Mouse (Mus musculus) heart, embryonic 16.5 days (tissue): ENCODE results near the gene Sbno1. TPM values are rescaled to one million over a fixed set of nuclear protein-coding genes. Genes with fewer than 3 reads are reported as not detected.
A peak's percentile ranks its signal among the peaks of the same experiment; 100 is the strongest.
"Not testable (repeated sequence)": the region's sequence is repeated elsewhere in the genome, so short reads cannot be mapped to it uniquely, and the experiment has no call there.

Source experiments
- ATAC-seq: fragments of 200-750 bp; cut with Nextera tagmentation; replicated peaks from 2 replicates; pipeline ENCODE4 v1.8.0; 2017; ENCODE audit warnings: moderate number of reproducible peaks; ENCODE audit not compliant: insufficient read depth, low FRiP score; ENCODE audit errors: extremely low read depth
- H3K27ac ChIP-seq: fragments of 300-500 bp; sonication (generic); 2 replicates; pipeline ENCODE4 v1.5.1; 2014; ENCODE audit warnings: mild to moderate bottlenecking, low read length, control low read depth, moderate library complexity
- H3K27me3 ChIP-seq: fragments of 300-500 bp; sonication (generic); 2 replicates; pipeline ENCODE4 v1.6.1; 2014; ENCODE audit warnings: low read length, mixed read lengths; ENCODE audit not compliant: control insufficient read depth, insufficient read depth
- H3K36me3 ChIP-seq: fragments of 300-500 bp; sonication (generic); 2 replicates; pipeline ENCODE4 v1.6.1; 2014; ENCODE audit not compliant: control insufficient read depth, insufficient read depth
- H3K4me1 ChIP-seq: fragments of 300-500 bp; sonication (generic); 2 replicates; pipeline ENCODE4 v1.6.1; 2014; ENCODE audit warnings: low read length, mixed read lengths; ENCODE audit not compliant: control insufficient read depth, insufficient read depth
- H3K4me2 ChIP-seq: fragments of 300-500 bp; sonication (generic); 2 replicates; pipeline ENCODE4 v1.6.1; 2014; ENCODE audit warnings: low read depth, mild to moderate bottlenecking, control low read depth, low read length
- H3K4me3 ChIP-seq: fragments of 300-500 bp; sonication (generic); 2 replicates; pipeline ENCODE4 v1.5.1; 2014; ENCODE audit warnings: mild to moderate bottlenecking, control low read depth, low read length
- H3K9ac ChIP-seq: fragments of 300-500 bp; sonication (generic); 2 replicates; pipeline ENCODE4 v1.6.1; 2014; ENCODE audit warnings: low read length, control low read depth
- H3K9me3 ChIP-seq: fragments of 300-500 bp; sonication (generic); replicated peaks from 2 replicates; pipeline ENCODE4 v1.6.1; 2016; ENCODE audit warnings: low read length; ENCODE audit not compliant: control insufficient read depth
- WGBS: fragments of 180-500 bp; shearing (Covaris S2); extraction: QIAGEN DNeasy Blood & Tissue Kit; methylation state at CpG from one replicate; pipeline ENCODE4 v1.1.7; 2014; 5-methylcytosine and 5-hydroxymethylcytosine counted together
- polyA plus RNA-seq: library from polyadenylated mRNA; unstranded; fragments of >200 nt; fragmentation: Nextera tagmentation; extraction: Ambion mirVana; gene quantifications from 2 replicates; pipeline ENCODE4 v1.2.1, GENCODE M21; 2015

Sbno1 gene
- 57.9 and 61.1 TPM in 2 replicates for polyA plus RNA-seq

DNA sequence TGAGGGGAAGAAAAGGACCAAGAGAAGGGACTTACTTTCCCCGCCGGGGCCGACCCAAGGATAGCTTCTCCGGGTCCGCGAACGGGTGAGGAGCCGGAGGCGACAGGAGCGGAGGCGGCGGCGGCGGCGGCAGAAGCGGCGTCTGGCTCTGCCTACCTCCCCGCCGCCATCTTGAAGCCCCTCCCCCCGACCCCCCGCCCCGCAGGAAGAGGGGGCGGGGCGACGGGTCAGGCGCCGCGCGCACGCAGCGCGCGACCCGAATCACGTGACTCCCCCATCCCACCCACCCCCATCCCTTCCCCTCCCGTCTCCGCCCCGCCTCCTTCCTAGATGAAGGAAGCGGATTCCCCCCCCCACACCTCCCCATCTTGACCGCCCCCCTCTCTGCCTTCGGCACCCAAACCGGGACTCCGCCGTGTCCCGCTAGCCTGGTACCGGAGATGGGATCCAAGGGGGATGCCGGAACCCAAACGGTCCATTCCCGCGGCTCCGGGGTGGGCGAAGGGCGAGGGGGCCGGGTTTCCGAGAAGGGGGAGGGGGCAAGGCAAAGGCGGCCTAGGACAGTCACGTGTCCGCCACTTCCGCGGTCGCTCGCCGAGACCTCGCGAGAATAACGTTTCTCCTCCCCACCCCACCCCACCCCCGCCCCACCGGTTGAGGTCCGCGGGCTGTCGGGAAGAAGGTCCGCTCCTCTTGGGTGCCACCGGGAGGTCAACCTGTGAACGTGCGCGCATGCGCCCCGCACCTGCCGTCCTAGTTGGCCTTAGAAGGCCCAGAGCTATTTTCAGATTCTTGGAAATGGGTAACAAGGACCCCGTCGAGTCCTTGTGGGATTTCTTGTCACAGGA is at the start of gene Sbno1:
Gene Sbno1, minus strand, starts transcription at position 590 of the 848 bp plus-strand sequence.
- peak within 1 kb of the TSS; percentile 94 for H3K27ac ChIP-seq
- peak within 1 kb of the TSS; percentile 92 for H3K9ac ChIP-seq
- H3K4me2 ChIP-seq, result peak within 1 kb of the TSS; percentile 91
- H3K36me3 ChIP-seq, result no peaks in the 10 kb centered on the region
- no peaks in the 10 kb centered on the region for H3K27me3 ChIP-seq
- no peaks in the 10 kb centered on the region for H3K9me3 ChIP-seq
- H3K4me3 ChIP-seq, result peak within 1 kb of the TSS; percentile 88
- peaks cover 8% of the 10 kb centered on the region for H3K4me1 ChIP-seq
- WGBS, result under 1% methylated on average over 70 of the region's 81 CpGs
- ATAC-seq, result peak; percentile 94

DNA sequence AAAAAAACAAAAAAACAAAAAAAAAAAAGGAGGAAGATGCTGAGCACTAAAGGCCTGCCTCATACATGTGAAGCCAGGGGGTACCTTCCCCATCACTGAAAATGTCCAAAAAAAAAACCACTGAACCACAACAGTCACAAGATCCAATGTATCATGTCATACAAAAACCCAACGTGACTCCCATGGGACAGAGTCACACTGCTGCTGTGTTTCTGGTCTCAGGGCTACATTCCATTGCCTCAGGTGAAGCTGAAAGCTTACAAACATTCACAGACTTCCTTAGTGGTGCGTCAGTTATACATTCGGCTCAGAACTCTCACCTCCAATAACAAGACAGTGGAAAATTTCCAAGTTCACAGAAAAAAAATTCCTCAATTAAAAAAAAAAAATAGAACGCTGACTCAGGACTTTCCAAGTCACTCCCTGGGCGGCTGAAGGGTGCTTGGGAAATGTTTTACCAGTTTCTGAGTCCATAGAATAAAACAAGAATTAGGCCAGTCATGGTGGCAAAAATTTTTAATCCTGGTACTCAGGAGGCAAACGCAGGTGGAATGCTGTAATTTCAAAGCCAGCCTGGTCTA is 44.9 kb upstream of the Sbno1 start:
- no peaks in the 10 kb centered on the region for H3K27me3 ChIP-seq
- H3K27ac ChIP-seq, result no peak overlapping the region
- H3K4me3 ChIP-seq, result no peak overlapping the region
- no peaks in the 10 kb centered on the region for H3K9me3 ChIP-seq
- no peak overlapping the region for H3K9ac ChIP-seq
- H3K36me3 ChIP-seq, result peaks cover 13% of the 10 kb centered on the region
- H3K4me2 ChIP-seq, result no peak overlapping the region
- ATAC-seq, result no peak
- H3K4me1 ChIP-seq, result no peaks in the 10 kb centered on the region; the same call in none of the 2 replicates
- WGBS, result 78% methylated on average over 6 of the region's 6 CpGs

DNA sequence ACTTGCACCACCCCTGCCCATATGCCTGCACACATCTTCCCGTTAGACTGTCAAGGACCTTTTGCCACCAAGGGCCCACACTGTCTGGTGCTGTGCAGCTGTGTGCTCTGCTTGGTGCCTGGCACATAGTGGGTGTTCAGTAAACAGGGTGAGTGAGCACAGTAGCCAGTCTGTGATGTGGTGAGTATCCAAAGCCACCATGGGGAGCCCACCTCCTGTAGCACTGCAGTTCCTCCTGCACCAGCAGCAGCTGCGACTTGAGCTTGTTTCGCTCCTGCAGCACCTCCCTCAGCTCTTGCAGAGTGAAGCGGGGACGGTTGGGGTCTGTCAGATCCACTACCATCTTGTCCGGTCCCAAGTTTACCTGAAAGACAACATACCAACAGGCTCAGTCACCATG is 43.7 kb upstream of the Sbno1 start:
- Histone ChIP-seq H3K27me3 (no peaks in the 10 kb centered on the region), H3K4me2 (no peak overlapping the region), H3K9me3 (no peaks in the 10 kb centered on the region), H3K27ac (no peak overlapping the region), H3K4me1 (no peaks in the 10 kb centered on the region), H3K4me3 (no peak overlapping the region), H3K36me3 (peaks cover 13% of the 10 kb centered on the region), H3K9ac (no peak overlapping the region)
- no peak for ATAC-seq
- 88% methylated on average over 6 of the region's 6 CpGs for WGBS

DNA sequence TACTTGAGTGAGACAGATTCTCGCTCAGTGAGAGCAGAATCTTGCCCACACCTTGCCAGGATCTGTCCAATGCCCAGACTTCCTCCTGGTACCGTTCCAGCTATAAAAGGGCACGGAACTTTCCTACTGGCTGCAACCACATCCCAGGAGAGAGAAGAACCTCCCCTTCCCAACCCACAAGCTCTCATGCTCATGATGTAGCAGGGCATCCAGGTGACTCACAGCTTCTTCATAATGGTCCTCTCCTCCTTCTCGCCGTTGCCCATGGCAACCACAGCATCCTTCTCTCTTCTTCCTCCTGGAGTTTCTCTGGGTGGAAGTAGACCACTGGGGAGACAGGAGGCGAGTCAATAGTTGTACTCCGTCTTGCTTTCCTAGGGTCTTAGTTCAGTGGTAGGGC is 42.6 kb upstream of the Sbno1 start:
- no peak overlapping the region for H3K27ac ChIP-seq
- H3K4me3 ChIP-seq, result no peak overlapping the region
- 86% methylated on average over 7 of the region's 7 CpGs for WGBS
- ATAC-seq, result no peak
- no peak overlapping the region for H3K4me2 ChIP-seq
- H3K4me1 ChIP-seq, result no peaks in the 10 kb centered on the region
- no peaks in the 10 kb centered on the region for H3K9me3 ChIP-seq
- H3K36me3 ChIP-seq, result peaks cover 14% of the 10 kb centered on the region
- no peaks in the 10 kb centered on the region for H3K27me3 ChIP-seq
- H3K9ac ChIP-seq, result no peak overlapping the region

DNA sequence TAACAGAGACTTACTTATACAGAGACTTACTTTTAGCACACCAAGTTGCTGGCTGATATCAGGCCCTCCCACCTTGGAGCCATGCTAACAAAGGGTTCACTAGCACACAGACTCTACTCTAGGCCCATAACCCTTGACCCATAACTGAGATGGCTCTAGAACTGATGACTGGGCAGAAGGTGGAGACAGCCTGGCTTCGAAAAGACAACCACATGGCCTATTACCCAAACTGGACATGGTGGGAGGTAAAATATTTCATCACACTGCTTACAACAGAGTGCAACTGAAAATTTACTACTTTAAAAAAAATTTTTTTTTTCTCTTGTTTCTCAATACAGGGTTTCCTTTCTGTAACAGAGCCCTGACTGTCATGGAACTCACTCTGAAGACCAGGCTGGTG is 42.0 kb upstream of the Sbno1 start:
- no peak overlapping the region for H3K27ac ChIP-seq
- H3K9me3 ChIP-seq, result no peaks in the 10 kb centered on the region
- WGBS, result 83% methylated on average over 1 of the region's 1 CpGs
- no peak overlapping the region for H3K4me2 ChIP-seq
- H3K4me1 ChIP-seq, result no peaks in the 10 kb centered on the region
- H3K4me3 ChIP-seq, result no peak overlapping the region
- H3K9ac ChIP-seq, result no peak overlapping the region
- no peak for ATAC-seq
- no peaks in the 10 kb centered on the region for H3K27me3 ChIP-seq
- H3K36me3 ChIP-seq, result peaks cover 19% of the 10 kb centered on the region

DNA sequence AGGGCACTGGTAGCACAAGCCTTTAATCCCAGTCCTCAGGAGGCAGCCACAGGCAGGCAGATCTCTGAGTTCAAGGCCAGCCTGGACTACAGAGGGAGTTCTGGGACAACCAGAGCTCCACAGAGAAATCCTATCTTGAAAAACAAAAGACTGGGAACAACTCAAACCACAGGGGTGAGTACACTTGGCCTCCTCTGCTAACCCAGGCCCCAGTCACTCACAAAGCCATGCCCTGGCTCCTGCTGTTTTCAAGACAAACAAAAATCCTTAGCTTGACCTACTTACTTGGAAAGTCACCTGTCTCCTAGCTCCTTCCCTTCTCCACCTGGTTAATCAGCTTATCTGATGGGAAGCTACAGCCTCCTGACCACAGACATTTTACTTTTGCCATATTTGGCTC is 39.1 kb upstream of the Sbno1 start:
- no peaks in the 10 kb centered on the region for H3K4me1 ChIP-seq
- no peaks in the 10 kb centered on the region for H3K27me3 ChIP-seq
- no peak overlapping the region for H3K4me2 ChIP-seq
- no peak overlapping the region for H3K27ac ChIP-seq
- peaks cover 35% of the 10 kb centered on the region for H3K36me3 ChIP-seq
- no peaks in the 10 kb centered on the region for H3K9me3 ChIP-seq
- ATAC-seq, result no peak
- no peak overlapping the region for H3K4me3 ChIP-seq
- no peak overlapping the region for H3K9ac ChIP-seq

DNA sequence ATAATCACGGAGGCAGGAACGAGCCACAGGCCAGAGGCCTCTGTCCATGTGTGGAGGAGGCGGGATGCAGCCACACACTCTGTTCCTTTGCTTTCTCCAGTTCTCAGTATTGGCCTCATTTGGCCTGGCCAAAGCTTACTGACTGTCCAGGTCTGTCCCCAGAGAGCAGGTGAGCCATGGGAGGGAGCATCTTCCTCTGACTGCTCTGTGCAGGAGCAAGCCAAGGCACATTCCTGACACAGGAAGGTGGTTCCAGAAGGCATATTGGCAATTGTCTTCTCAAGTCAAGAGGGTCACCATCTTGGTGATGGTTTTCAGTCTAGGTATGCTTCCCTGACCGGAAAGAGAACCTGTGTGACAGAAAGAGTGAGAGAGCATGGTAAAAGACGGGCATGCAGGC is 37.7 kb upstream of the Sbno1 start:
- no peak for ATAC-seq
- no peak overlapping the region for H3K4me3 ChIP-seq

DNA sequence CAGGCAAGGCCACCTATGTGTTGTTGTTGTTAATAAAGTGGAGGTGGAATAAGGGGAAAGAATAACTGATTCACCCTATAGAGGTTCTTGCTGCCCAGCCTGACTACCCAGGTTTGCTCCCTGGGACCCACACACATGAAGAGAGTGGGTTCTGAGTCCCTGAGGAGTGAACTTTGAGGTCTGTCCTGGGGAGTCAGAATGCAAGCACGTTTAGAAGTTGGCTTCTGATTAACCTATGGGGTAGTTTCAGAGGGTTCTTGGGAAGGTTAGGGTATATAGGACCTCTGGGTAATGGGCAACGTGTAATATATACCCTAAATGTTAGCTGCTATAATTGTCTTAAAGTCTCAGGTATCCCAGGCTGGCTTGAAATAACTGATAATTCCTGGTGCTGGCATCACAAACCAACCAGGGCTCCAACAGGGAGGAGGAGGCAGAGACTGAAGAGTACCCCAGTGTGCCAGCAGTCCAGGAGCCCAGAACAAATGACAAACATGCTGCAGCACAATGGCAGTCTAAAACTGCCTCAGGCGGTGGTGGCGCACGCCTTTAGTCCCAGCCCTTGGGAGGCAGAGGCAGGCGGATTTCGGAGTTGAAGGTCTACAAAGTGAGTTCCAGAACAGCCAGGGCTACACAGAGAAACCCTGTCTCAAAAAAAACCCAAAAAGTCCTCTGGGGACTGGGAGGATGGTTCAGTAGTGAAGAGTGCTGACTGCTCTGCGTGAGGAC is 36.7 kb upstream of the Sbno1 start:
- H3K36me3 ChIP-seq, result peaks cover 47% of the 10 kb centered on the region
- no peaks in the 10 kb centered on the region for H3K27me3 ChIP-seq
- H3K9ac ChIP-seq, result no peak overlapping the region
- H3K4me2 ChIP-seq, result no peak overlapping the region
- ATAC-seq, result no peak
- H3K4me3 ChIP-seq, result no peak overlapping the region
- 88% methylated on average over 8 of the region's 8 CpGs for WGBS
- no peaks in the 10 kb centered on the region for H3K4me1 ChIP-seq
- H3K27ac ChIP-seq, result no peak overlapping the region
- H3K9me3 ChIP-seq, result no peaks in the 10 kb centered on the region

More for the DNA sequence above, 37.7 kb upstream of the Sbno1 start:
- Histone ChIP-seq H3K4me1 (no peaks in the 10 kb centered on the region), H3K9ac (no peak overlapping the region), H3K36me3 (peaks cover 43% of the 10 kb centered on the region), H3K4me2 (no peak overlapping the region), H3K9me3 (no peaks in the 10 kb centered on the region), H3K27me3 (no peaks in the 10 kb centered on the region), H3K27ac (no peak overlapping the region)
- 75% methylated on average over 5 of the region's 5 CpGs for WGBS

DNA sequence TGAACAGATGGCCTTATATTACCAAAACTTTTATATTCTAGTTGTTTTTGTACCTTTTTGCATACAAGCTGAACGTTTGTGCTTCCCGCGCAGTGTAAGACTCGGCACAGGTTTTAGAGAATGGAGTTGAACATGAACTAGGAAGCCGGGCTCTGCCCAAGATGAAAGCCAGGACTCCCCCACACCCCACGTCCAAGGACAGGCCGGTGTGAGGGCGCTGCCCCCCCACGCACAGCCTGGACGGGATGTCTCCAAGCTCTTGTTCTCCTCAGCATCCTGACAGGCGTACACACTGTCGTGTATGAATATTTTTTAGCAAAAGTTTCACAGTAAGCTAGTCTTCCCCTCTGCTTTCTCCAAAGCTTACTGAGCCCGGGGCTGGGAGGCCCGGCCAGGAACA is 35.1 kb upstream of the Sbno1 start:
- not testable (repeated sequence) for H3K27me3 ChIP-seq, ATAC-seq, H3K4me3 ChIP-seq, H3K27ac ChIP-seq, H3K9ac ChIP-seq, H3K9me3 ChIP-seq, H3K4me2 ChIP-seq, H3K4me1 ChIP-seq
- peaks cover 54% of the 10 kb centered on the region for H3K36me3 ChIP-seq
- 89% methylated on average over 14 of the region's 14 CpGs for WGBS
